Mouse (Mus musculus) layer of hippocampus, postnatal 10 days (tissue): Measurements from ENCODE around the gene Nsun4. TPM values are rescaled to one million over a fixed set of nuclear protein-coding genes. Genes with fewer than 3 reads are reported as not detected.

Source experiments
- DNase-seq, 2 experiments: peaks; one replicate each; pipeline ENCODE4 v3.0.0; 2021; ENCODE audit warnings: low spot score in 2 of 2
- long read RNA-seq: library from polyadenylated mRNA; stranded (forward); transcript quantifications from one replicate; pipeline ENCODE4 v2.0.0, GENCODE M21; 2023
- total RNA-seq, 2 experiments: library from RNA; stranded (reverse); gene quantifications; 2 replicates each; pipeline ENCODE4 v1.2.3; 2021

Nsun4 gene
- 1 to 10 TPM; 8.1 to 8.2 TPM for total RNA-seq
- long read RNA-seq, transcript Nsun4-202 (6 exons, 2,439 nt) = major isoform, 12 of 14 reads
- long read RNA-seq, partial matches to known transcripts = 1 of 14 reads
- long read RNA-seq, other reads (novel, unspliced or antisense) = 1 of 14 reads

GRCm38 (mm10) chr4:116053399-116053961 lies at the start of gene Nsun4:
Gene Nsun4, minus strand, starts transcription at chr4:116053876.
- DNase-seq = peak; percentile 81 to 85

GRCm38 (mm10) chr4:116100959-116101358 lies 47.3 kb upstream of the Nsun4 start:
- no peak for DNase-seq

- no peak for DNase-seq
Observed at GRCm38 (mm10) chr4:116097211-116097610, 43.5 kb upstream of the Nsun4 start.

- DNase-seq = no peak
Observed at GRCm38 (mm10) chr4:116096291-116096690, 42.6 kb upstream of the Nsun4 start.

- no peak for DNase-seq
Observed at GRCm38 (mm10) chr4:116088510-116089249, 35.0 kb upstream of the Nsun4 start.

- DNase-seq = no peak
Observed at GRCm38 (mm10) chr4:116077240-116078095, 23.8 kb upstream of the Nsun4 start.

GRCm38 (mm10) chr4:116076369-116077231 lies 22.9 kb upstream of the Nsun4 start:
- DNase-seq = peak; percentile 55 to 64

- DNase-seq = peak; percentile 71 to 81
Observed at GRCm38 (mm10) chr4:116075631-116076368, 22.1 kb upstream of the Nsun4 start.

GRCm38 (mm10) chr4:116074861-116075620 lies 21.4 kb upstream of the Nsun4 start, which contains the start of the genes Uqcrh and Lrrc41:
Gene Uqcrh, minus strand, starts transcription at chr4:116075071.
Gene Lrrc41, plus strand, starts transcription at chr4:116075269.
- peak; percentile 94 to 97 for DNase-seq

- DNase-seq = no peak
Observed at GRCm38 (mm10) chr4:116074145-116074675, 20.5 kb upstream of the Nsun4 start.

GRCm38 (mm10) chr4:116073146-116073545 lies 19.5 kb upstream of the Nsun4 start:
- DNase-seq = no peak

GRCm38 (mm10) chr4:116070116-116070515 lies 16.4 kb upstream of the Nsun4 start:
- DNase-seq = no peak

- no peak for DNase-seq
Observed at GRCm38 (mm10) chr4:116063855-116064254, 10.2 kb upstream of the Nsun4 start.

- no peak for DNase-seq
Observed at GRCm38 (mm10) chr4:116059012-116059726, 5.5 kb upstream of the Nsun4 start.

GRCm38 (mm10) chr4:116057559-116057958 lies 3.9 kb upstream of the Nsun4 start:
- no peak for DNase-seq

- peak; percentile 22 to 37 for DNase-seq
Observed at GRCm38 (mm10) chr4:116052526-116053293, 966 bp downstream of the Nsun4 start.

GRCm38 (mm10) chr4:116049211-116049610 lies 4.5 kb downstream of the Nsun4 start:
- DNase-seq = no peak
